Mouse (Mus musculus) forebrain, embryonic 11.5 days (tissue): ENCODE measurements around the gene Gm10477. TPM values are rescaled to one million over a fixed set of nuclear protein-coding genes. Genes with fewer than 3 reads are reported as not detected.

Experiments used
- ATAC-seq: fragments of 200-750 bp; cut with Nextera tagmentation; replicated peaks from 2 replicates; pipeline ENCODE4 v1.8.0; 2017; ENCODE audit warnings: moderate TSS enrichment; ENCODE audit not compliant: low FRiP score
- DNase-seq: peaks from one replicate; pipeline ENCODE4 v3.0.0-alpha.2; 2017; ENCODE audit warnings: low spot score
- H3K27ac ChIP-seq: fragments of 300-500 bp; sonication (generic); 2 replicates; pipeline ENCODE4 v1.5.1; 2014; ENCODE audit warnings: low read depth, low read length
- H3K27me3 ChIP-seq: fragments of 300-500 bp; sonication (generic); 2 replicates; pipeline ENCODE4 v1.6.1; 2014; ENCODE audit warnings: mild to moderate bottlenecking, low read length, mixed read lengths; ENCODE audit not compliant: control insufficient read depth, insufficient read depth
- H3K36me3 ChIP-seq: fragments of 300-500 bp; sonication (generic); 2 replicates; pipeline ENCODE4 v1.6.1; 2014; ENCODE audit warnings: mild to moderate bottlenecking, low read length, moderate library complexity, mixed read lengths; ENCODE audit not compliant: control insufficient read depth, insufficient read depth
- H3K4me1 ChIP-seq: fragments of 300-500 bp; sonication (generic); replicated peaks from 2 replicates; pipeline ENCODE4 v1.6.1; 2014; ENCODE audit warnings: low read length, mixed read lengths; ENCODE audit not compliant: control insufficient read depth, insufficient read depth
- H3K4me2 ChIP-seq: fragments of 300-500 bp; sonication (generic); 2 replicates; pipeline ENCODE4 v1.6.1; 2014; ENCODE audit warnings: low read depth, mild to moderate bottlenecking, low read length, moderate library complexity, mixed read lengths; ENCODE audit not compliant: severe bottlenecking
- H3K4me3 ChIP-seq: fragments of 300-500 bp; sonication (generic); 2 replicates; pipeline ENCODE4 v1.5.1; 2014; ENCODE audit warnings: low read depth, low read length
- H3K9ac ChIP-seq: fragments of 300-500 bp; sonication (generic); 2 replicates; pipeline ENCODE4 v1.6.1; 2014; ENCODE audit warnings: low read length
- H3K9me3 ChIP-seq: fragments of 300-500 bp; sonication (generic); 2 replicates; pipeline ENCODE4 v1.6.1; 2016; ENCODE audit warnings: low read length, mixed read lengths; ENCODE audit not compliant: control insufficient read depth
- WGBS: fragments of 180-500 bp; shearing (Covaris S2); extraction: QIAGEN DNeasy Blood & Tissue Kit; methylation state at CpG from one replicate; pipeline ENCODE4 v1.1.7; 2014; 5-methylcytosine and 5-hydroxymethylcytosine counted together
- polyA plus RNA-seq: library from polyadenylated mRNA; unstranded; fragments of >200 nt; fragmentation: Nextera tagmentation; extraction: Ambion mirVana; gene quantifications from 2 replicates; pipeline ENCODE4 v1.2.1, GENCODE M21; 2014

The Gm10477 gene
- polyA plus RNA-seq, 1 experiment from 2014 or later = not detected

DNA sequence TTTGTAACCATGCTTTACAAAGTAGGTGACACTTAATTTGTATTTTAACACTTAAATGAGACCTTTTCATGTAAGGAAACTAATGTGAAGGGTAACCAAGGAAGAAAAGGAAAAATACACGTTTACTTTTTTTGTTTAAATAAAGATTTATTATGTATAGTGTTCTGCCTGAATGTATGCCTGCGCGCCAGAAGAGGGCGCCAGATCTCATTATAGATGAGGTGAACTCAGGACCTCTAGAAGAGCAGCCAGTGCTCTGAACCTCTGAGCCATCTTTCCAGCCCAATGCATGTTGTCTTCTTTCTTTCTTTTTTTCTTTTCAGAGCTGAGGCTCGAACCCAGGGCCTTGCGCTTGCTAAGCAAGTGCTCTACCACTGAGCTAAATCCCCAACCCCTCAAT, 47.9 kb downstream of the Gm10477 start:
- H3K36me3 ChIP-seq = no peaks in the 10 kb centered on the region
- H3K27me3 ChIP-seq = no peaks in the 10 kb centered on the region
- no peak overlapping the region for H3K27ac ChIP-seq
- 18% methylated on average over 6 of the region's 6 CpGs for WGBS
- DNase-seq (no peak), ATAC-seq (no peak)
- no peak overlapping the region for H3K9ac ChIP-seq
- H3K4me2 ChIP-seq = no peak overlapping the region
- no peak overlapping the region for H3K4me3 ChIP-seq
- no peaks in the 10 kb centered on the region for H3K9me3 ChIP-seq
- H3K4me1 ChIP-seq = no peaks in the 10 kb centered on the region

Other genes starting within 250 kb of the Gm10477 start
- 8.3 and 8.9 TPM in 2 replicates for gene Zfp449, start 178.3 kb upstream of the Gm10477 start, polyA plus RNA-seq
- 4.3 and 4.6 TPM in 2 replicates for gene Smim10l2a, start 150.2 kb upstream of the Gm10477 start, polyA plus RNA-seq
- gene Gm2174, start 76.8 kb upstream of the Gm10477 start, polyA plus RNA-seq = 1.1 and 1.3 TPM in 2 replicates
- 19.2 and 23.4 TPM in 2 replicates for gene Ints6l, start 69.9 kb upstream of the Gm10477 start, polyA plus RNA-seq
- 0.19 TPM in 1 of 2 replicates, not detected in the other for gene Gm648, start 24.9 kb downstream of the Gm10477 start, polyA plus RNA-seq
- 50.5 and 55.1 TPM in 2 replicates for gene Mmgt1, start 73.3 kb downstream of the Gm10477 start, polyA plus RNA-seq
- gene Slc9a6, start 85.0 kb downstream of the Gm10477 start, polyA plus RNA-seq = 12.1 and 14.6 TPM in 2 replicates
- 80.1 and 87.3 TPM in 2 replicates for gene Fhl1, start 207.0 kb downstream of the Gm10477 start, polyA plus RNA-seq